Mouse (Mus musculus) kidney, adult 8-10 months (tissue): Measurements from ENCODE around the gene S100a4.

Source experiments
- DNase-seq, 2 experiments: peaks; one replicate each; pipeline ENCODE4 v3.0.0; 2022

The S100a4 gene

GRCm38 (mm10) chr3:90603623-90604022 is at the start of gene S100a4:
TSS of gene S100a4 (plus strand) at chr3:90603771.
- DNase-seq: no peak

- no peak for DNase-seq
Measured at GRCm38 (mm10) chr3:90555954-90556353, 47.6 kb upstream of the S100a4 start.

DNA sequence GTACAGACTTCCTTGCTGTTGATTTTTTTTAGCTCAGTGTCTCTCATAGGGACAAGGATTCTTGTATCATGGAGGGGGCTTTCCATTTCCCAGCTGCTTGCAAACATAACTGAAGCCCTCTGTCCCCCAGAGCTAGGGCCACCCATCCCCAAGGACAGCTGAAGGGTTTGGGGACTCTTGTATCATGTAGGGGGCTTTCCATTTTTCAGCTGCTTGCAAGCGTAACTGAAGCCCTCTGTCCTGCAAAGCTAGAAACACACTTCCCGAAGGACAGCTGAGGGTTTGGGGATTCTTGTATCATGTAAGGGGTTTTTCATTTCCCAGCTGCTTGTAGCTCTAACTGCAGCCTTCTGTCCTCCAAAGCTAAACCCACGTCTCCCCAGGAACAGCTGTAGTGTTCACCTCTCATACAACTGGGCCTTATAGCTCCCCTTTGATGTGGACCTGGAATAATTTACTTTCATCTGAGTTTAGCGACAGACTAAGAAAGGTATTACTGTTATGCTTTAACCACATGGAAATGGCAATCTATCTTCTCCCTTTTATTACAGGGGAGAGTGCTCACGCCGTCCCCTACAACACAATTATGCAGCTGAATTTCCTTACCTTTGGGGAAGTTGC is 43.5 kb upstream of the S100a4 start, which contains the start of gene S100a3:
S100a3 (plus strand) TSS at position 571 of the 621 bp plus-strand sequence.
- no peak for DNase-seq

GRCm38 (mm10) chr3:90574691-90575090 is 28.9 kb upstream of the S100a4 start:
- DNase-seq: no peak

DNA sequence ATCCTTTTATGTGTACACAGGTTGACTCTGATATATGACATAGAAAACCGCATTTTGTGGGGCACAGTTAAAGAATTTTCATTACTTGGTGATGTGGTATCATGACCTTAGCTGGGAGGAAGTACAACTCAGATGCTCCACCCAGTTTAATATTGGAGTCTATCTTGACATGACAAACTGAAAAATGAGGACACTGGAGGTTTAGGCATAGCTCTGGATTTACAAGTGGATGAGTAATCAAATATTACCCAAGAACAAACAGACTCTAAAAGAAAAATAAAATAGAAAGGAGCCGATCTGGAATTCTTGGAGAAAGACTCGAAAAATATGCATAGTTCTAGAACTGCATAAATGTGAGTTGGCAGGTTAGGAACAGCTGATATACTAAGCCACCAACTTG is 28.3 kb upstream of the S100a4 start:
- DNase-seq: no peak

GRCm38 (mm10) chr3:90576351-90577001 is 27.1 kb upstream of the S100a4 start:
- no peak for DNase-seq

GRCm38 (mm10) chr3:90579433-90579832 is 24.1 kb upstream of the S100a4 start:
- no peak for DNase-seq

DNA sequence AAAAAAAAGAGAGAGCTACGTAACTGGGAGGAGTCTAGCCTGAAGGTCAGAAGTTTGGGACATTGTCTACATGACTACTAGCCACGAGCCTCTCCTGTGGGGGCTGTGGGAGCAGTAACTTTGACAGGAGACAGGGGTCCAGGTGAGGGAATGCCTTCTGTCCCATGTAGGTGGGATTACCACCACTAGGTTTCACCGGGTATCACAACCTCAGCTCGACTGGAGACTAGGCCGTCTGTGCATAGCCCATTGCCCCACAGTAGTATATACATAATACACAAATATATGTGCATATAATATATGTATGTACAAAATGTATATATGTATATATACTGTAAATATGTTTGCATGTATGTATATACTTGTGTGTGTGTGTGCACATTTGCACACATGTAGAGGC is 22.4 kb upstream of the S100a4 start:
- no peak for DNase-seq

DNA sequence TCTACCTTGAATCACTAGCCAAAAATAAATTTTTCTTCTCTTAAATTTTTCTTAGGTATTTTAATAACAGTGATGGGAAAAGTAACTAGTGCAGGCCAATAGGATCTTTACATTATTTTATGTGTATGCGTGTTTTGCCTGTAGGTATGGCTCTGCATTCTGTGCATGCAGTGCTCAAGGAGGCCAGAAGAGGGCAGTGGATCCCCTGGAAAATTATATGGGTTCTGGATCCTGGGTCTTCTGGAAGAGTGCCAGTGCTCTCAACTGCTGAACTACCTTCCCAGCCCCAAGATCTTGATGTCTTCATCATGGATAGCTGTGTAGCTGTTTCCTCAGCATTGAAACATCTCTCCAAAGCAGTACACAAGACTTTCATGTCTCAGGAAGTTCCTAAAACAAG is 21.4 kb upstream of the S100a4 start:
- no peak for DNase-seq

DNA sequence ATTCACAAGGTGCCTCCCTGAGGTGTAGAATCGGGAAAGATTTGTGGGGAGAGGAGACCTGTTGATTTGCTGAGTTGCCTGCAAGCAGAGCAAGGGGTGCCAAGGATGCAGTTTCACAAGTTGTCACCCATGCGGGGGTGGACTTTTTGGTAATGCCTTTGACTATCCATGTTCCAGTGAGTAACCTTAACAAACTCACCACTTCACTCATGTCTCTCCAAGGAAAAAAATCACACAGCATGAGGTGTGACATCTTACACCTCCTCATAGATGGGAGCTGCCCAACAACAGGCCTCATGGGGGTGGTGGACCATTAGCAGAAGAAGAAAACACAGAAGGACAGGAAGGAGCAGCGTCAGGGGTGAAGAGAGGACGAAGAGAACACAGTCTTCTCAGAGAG is 21.0 kb upstream of the S100a4 start:
- no peak for DNase-seq

DNA sequence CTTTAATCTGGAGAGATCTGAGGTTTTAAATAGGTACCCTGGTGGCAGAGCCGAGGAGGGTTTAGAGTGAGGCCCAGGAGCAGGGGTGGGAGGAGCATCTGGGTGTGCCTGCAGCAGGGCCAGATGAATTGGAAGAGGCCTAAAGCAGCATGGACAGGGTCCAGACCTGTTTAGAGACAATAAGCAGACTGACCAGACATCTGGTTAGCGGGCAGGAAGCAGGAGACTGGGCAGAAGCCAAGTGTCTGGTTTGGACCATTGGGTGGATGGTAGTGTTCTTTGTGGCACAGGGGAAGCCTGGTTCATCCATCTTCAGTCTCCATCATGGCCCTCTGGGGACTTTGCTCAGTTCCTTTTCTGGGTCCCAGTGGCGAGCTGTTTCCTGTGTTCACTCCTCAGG is 19.7 kb upstream of the S100a4 start:
- peak; percentile 41 to 57 for DNase-seq

- peak; percentile 36 to 38 for DNase-seq
Measured at GRCm38 (mm10) chr3:90585595-90585994, 18.0 kb upstream of the S100a4 start.

DNA sequence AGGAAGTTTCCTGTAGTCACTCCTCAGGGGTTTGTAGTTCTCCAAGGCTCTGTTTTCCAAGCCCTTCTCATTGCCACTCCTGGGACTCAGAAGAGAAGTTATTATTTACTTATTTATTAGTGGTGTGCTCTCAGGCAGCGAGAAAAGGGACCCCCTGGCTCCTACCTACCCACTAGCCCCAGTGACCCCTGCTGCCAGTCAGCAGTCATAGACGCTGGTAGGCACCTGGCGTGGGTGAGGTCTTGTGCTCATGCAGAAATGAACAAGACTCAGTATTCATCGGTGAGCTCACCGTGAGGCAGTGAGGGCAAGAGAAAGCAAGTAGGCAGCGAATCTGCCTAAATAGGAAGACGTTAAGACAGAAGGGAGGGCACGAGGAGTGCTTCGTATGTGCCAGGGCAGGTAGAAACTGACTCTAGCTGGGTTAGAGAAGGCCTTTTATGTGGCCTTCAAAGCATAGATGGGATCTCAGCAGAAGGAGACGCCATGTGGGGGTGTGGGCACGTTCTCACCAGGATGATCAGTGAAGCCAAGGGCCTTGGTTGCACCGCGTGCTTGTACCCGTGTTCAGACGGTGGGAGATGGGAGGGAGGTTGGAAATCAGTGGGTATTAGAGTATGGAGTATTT is 17.4 kb upstream of the S100a4 start:
- no peak for DNase-seq

DNA sequence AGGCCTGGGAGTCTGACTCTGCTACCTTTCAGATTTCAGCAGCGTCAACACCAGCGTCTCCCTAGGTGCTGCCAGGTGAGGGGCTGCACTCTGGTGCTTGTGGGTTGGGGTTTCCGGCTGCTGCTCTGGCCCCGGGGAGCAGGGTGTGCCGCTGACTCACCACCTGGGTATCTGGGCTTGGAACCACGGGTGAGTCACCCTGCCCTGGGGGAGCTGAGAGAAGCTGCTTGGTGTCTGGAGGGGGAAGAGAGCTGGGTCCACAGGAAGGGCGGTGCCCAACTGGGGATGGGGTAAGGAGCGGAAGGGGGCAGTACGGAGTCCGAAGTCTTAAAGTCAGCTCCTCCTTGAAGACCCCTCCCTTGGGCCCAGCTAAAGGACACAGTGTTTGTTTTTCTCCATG is 16.7 kb upstream of the S100a4 start:
- peak in 1 of 2 experiments; percentile 25 for DNase-seq

- DNase-seq: no peak
Measured at GRCm38 (mm10) chr3:90587361-90588101, 16.0 kb upstream of the S100a4 start.

DNA sequence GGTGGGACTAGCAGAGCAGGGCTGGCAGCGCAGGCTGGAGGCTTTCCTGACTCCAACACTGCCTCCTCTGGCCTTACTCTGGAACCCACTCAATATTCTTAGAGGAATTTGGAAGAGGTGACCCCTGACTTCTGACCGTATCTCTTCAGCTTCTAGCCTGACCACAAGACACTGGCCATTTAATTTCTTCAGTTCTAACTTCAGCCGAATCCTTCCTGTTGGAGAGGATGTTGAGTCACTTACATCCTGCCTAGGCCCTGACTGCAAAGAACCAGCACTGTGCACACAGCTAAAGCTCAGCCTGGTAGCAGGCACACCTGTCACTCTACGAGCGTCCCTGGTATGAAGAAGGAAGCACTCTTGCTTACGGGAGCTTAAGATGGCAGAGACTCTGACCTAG is 14.2 kb upstream of the S100a4 start:
- DNase-seq: no peak

- DNase-seq: no peak
Measured at GRCm38 (mm10) chr3:90589947-90590346, 13.6 kb upstream of the S100a4 start, which contains the start of gene S100a2. TSS of gene S100a2 (plus strand) at chr3:90590247.

GRCm38 (mm10) chr3:90594466-90594865 is 9.1 kb upstream of the S100a4 start:
- DNase-seq: no peak

- no peak for DNase-seq
Measured at GRCm38 (mm10) chr3:90595556-90595955, 8.0 kb upstream of the S100a4 start.

GRCm38 (mm10) chr3:90596810-90597209 is 6.8 kb upstream of the S100a4 start:
- DNase-seq: no peak

DNA sequence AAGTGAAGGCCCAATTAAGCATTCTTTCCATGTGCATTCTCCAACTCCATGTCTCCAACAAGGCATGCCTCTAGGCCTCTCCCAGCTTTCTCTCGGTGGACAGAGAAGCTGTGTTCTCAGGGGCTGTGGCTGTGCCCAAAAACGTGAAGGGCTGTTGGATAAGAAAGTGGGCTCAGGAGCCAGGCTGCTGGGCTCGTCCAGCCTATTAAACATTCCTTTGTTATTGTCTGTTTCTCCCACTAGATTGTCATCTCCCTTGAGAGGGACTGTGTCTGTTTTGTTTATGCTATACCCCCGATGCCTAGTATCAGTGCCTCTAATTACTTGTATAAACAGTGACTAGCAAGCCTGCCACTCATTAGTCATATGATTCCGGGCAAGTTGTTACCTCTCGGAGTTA is 5.8 kb upstream of the S100a4 start:
- DNase-seq: no peak

DNA sequence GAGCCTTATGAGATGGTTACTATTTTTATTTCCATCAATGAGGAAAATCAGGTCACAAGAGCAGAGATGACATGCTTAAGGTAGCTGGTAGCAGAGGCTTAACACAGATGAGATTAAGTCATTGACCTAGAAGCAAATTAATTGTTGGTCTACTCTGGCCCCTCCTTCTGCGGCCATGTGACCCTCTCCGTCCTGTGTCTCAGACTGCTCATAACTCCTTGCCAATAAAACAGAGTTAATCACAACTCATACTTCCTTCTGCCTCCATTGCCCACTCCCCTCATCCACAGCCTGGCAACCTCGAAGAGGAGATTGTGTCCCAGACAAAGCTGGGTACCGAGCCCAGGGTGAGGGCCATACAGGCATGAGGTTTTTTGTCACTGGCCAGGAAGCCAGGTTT is 5.4 kb upstream of the S100a4 start:
- DNase-seq: no peak

- DNase-seq: peak in 1 of 2 experiments; percentile 31
Measured at GRCm38 (mm10) chr3:90599401-90599800, 4.2 kb upstream of the S100a4 start.

DNA sequence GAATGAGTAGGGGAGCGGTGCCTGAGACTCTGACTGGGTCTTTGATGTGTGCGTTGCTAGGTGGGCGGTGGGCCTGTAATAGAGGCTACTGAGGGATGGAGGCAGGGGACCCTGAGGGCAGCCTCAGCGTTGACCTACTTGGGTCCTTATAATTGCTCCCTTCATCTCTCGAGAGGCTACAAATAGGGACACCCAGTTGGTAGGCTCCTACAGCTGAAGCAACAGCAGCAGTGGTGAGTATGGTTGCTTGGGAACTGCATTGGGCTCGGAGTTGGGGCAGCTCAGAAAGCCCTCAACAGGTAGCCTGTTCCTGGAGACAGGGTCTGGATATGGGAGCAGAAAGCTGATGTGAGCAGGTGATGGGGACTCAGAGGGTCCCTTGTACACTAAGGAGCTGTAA is 3.5 kb upstream of the S100a4 start:
- DNase-seq: no peak
